In genomic region chr11:117532374-117532773, GRCm38 (mm10) we compare ENCODE assay signal across 15 mouse cellular contexts. TPM values are rescaled to one million over a fixed set of nuclear protein-coding genes. Genes with fewer than 3 reads are reported as not detected.
"Had no signal": no experiment of that assay in that cellular context is flagged by ENCODE, and none has a peak within 500 bp of the region (broad histone marks: within the 10 kb centered on the region; RNA-seq: fewer than 3 reads in every experiment).

No protein-coding gene starts in this region.

- H3K9me3 ChIP-seq: limb, embryonic 12.5 days had no signal

- H3K9ac ChIP-seq: limb, embryonic 12.5 days; liver, embryonic 14.5 days had no signal

- H3K4me2 ChIP-seq: limb, embryonic 12.5 days had no signal

- H3K27me3 ChIP-seq: limb, embryonic 12.5 days had no signal

- H3K36me3 ChIP-seq: limb, embryonic 12.5 days had no signal

- H3K4me3 ChIP-seq: left cerebral cortex, adult 2 months; limb, embryonic 12.5 days had no signal

- H3K27ac ChIP-seq: left cerebral cortex, adult 2 months; limb, embryonic 12.5 days; liver, embryonic 14.5 days; stomach, postnatal 0 days had no signal

- ATAC-seq: intestine, postnatal 0 days had no signal

- DNase-seq: kidney, adult 8-10 months; kidney, postnatal 25 days; lung, adult 18-20 months; thymus, postnatal 4 days had no signal

RNA-seq across cellular contexts. Expression of gene Gm11733, which starts 48.2 kb away (rescaled TPM):
- total RNA-seq: left cerebral cortex, postnatal 25 days; liver, adult 2 months; megakaryocyte-erythroid progenitor cell, adult 5-6 weeks had no signal
- polyA plus RNA-seq: intestine, postnatal 0 days; kidney, embryonic 16.5 days; limb, embryonic 12.5 days; liver, adult 2 months; liver, embryonic 14.5 days; lung, embryonic 16.5 days; neural tube, embryonic 14.5 days; stomach, postnatal 0 days had no signal
